Mouse (Mus musculus) midbrain, embryonic 15.5 days (tissue): Measurements from ENCODE around the gene Rhbdl3. TPM values are rescaled to one million over a fixed set of nuclear protein-coding genes. Genes with fewer than 3 reads are reported as not detected.

Experiments
- ATAC-seq: fragments of 200-750 bp; cut with Nextera tagmentation; replicated peaks from 2 replicates; pipeline ENCODE4 v1.8.0; 2017; ENCODE audit warnings: moderate TSS enrichment
- H3K27ac ChIP-seq: fragments of 300-500 bp; sonication (generic); 2 replicates; pipeline ENCODE4 v1.5.1; 2015; ENCODE audit warnings: mild to moderate bottlenecking, inconsistent platforms
- H3K27me3 ChIP-seq: fragments of 300-500 bp; sonication (generic); replicated peaks from 2 replicates; pipeline ENCODE4 v1.6.1; 2015; ENCODE audit warnings: inconsistent platforms
- H3K36me3 ChIP-seq: fragments of 300-500 bp; sonication (generic); replicated peaks from 2 replicates; pipeline ENCODE4 v1.6.1; 2015; ENCODE audit warnings: inconsistent platforms
- H3K4me1 ChIP-seq: fragments of 300-500 bp; sonication (generic); 2 replicates; pipeline ENCODE4 v1.6.1; 2015; ENCODE audit warnings: inconsistent platforms
- H3K4me2 ChIP-seq: fragments of 300-500 bp; sonication (generic); 2 replicates; pipeline ENCODE4 v1.6.1; 2015; ENCODE audit warnings: inconsistent platforms, mild to moderate bottlenecking, moderate library complexity
- H3K4me3 ChIP-seq: fragments of 300-500 bp; sonication (generic); 2 replicates; pipeline ENCODE4 v1.5.1; 2015; ENCODE audit warnings: mild to moderate bottlenecking, inconsistent platforms
- H3K9ac ChIP-seq: fragments of 300-500 bp; sonication (generic); 2 replicates; pipeline ENCODE4 v1.6.1; 2015; ENCODE audit warnings: mild to moderate bottlenecking, inconsistent platforms
- H3K9me3 ChIP-seq: fragments of 300-500 bp; sonication (generic); 2 replicates; pipeline ENCODE4 v1.6.1; 2016; ENCODE audit warnings: inconsistent platforms
- WGBS: fragments of 180-500 bp; shearing (Covaris S2); methylation state at CpG from one replicate; pipeline ENCODE4 v1.1.7; 2015; ENCODE audit warnings: mixed read lengths; 5-methylcytosine and 5-hydroxymethylcytosine counted together
- polyA plus RNA-seq: library from polyadenylated mRNA; unstranded; fragments of >200 nt; fragmentation: Nextera tagmentation; extraction: Ambion mirVana; gene quantifications from 2 replicates; pipeline ENCODE4 v1.2.1, GENCODE M21; 2015

Rhbdl3 gene
- polyA plus RNA-seq, 1 experiment from 2014 or later = 9.2 TPM

DNA sequence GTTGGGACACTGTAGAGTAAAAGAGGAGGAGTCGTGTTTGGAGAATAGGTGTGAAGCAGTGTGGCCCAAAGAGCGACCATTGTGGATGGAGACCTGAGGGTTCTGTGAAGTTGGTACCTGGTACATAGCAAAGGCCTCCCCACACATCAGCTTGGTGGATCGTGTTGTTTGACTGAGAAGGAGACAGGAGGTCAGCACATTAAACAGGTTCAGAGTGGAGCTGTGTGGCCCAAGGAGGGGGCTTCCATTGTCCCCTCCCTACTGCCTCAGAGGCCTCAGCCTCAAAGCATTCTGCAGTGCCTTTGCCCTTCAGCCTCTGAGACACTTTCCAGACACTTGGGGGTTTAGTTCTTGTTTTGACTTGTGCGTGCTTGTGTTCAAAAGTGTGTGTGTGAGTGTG is 13.2 kb downstream of the Rhbdl3 start:
- Histone ChIP-seq H3K9ac (no peak overlapping the region), H3K36me3 (no peaks in the 10 kb centered on the region), H3K4me2 (no peak overlapping the region), H3K27ac (no peak overlapping the region), H3K4me1 (peaks cover 34% of the 10 kb centered on the region), H3K27me3 (no peaks in the 10 kb centered on the region), H3K4me3 (no peak overlapping the region), H3K9me3 (no peaks in the 10 kb centered on the region)
- WGBS = 79% methylated on average over 4 of the region's 4 CpGs
- ATAC-seq = no peak

GRCm38 (mm10) chr11:80315743-80316639 is 15.3 kb downstream of the Rhbdl3 start:
- H3K4me3 ChIP-seq = no peak overlapping the region
- H3K36me3 ChIP-seq = no peaks in the 10 kb centered on the region
- ATAC-seq = peak; percentile 87
- peaks cover 33% of the 10 kb centered on the region for H3K4me1 ChIP-seq
- peak overlapping the region; percentile 66 for H3K27ac ChIP-seq
- H3K9ac ChIP-seq = no peak overlapping the region
- no peaks in the 10 kb centered on the region for H3K27me3 ChIP-seq
- H3K4me2 ChIP-seq = no peak overlapping the region
- 25% methylated on average over 10 of the region's 10 CpGs for WGBS
- H3K9me3 ChIP-seq = no peaks in the 10 kb centered on the region

DNA sequence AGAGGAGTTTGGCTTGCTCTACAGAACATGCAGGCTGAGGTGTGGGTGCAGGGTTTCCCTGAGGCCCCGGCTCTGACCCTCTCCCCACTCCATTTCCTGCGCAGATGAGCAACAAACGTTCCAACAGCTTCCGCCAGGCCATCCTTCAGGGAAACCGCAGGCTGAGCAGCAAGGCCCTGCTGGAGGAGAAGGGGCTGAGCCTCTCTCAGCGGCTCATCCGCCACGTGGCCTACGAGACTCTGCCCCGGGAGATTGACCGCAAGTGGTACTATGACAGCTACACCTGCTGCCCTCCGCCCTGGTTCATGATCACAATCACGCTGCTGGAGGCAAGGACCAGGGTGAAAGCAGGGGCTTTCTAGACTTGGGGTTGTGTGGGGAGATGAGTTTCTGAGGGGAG is 22.5 kb downstream of the Rhbdl3 start:
- Histone ChIP-seq H3K27me3 (no peaks in the 10 kb centered on the region), H3K4me1 (peaks cover 4% of the 10 kb centered on the region; the same call in 1 of the 2 replicates), H3K36me3 (no peaks in the 10 kb centered on the region), H3K9me3 (no peaks in the 10 kb centered on the region), H3K4me3 (no peak overlapping the region), H3K4me2 (no peak overlapping the region), H3K9ac (no peak overlapping the region), H3K27ac (no peak overlapping the region)
- 49% methylated on average over 13 of the region's 13 CpGs for WGBS
- no peak for ATAC-seq

GRCm38 (mm10) chr11:80324636-80325035 is 23.9 kb downstream of the Rhbdl3 start:
- no peaks in the 10 kb centered on the region for H3K27me3 ChIP-seq
- no peak overlapping the region for H3K27ac ChIP-seq
- no peak overlapping the region for H3K4me2 ChIP-seq
- no peak overlapping the region for H3K4me3 ChIP-seq
- 82% methylated on average over 6 of the region's 6 CpGs for WGBS
- no peaks in the 10 kb centered on the region for H3K9me3 ChIP-seq
- H3K36me3 ChIP-seq = no peaks in the 10 kb centered on the region
- ATAC-seq = no peak
- H3K4me1 ChIP-seq = peaks cover 4% of the 10 kb centered on the region; the same call in 1 of the 2 replicates
- H3K9ac ChIP-seq = no peak overlapping the region

DNA sequence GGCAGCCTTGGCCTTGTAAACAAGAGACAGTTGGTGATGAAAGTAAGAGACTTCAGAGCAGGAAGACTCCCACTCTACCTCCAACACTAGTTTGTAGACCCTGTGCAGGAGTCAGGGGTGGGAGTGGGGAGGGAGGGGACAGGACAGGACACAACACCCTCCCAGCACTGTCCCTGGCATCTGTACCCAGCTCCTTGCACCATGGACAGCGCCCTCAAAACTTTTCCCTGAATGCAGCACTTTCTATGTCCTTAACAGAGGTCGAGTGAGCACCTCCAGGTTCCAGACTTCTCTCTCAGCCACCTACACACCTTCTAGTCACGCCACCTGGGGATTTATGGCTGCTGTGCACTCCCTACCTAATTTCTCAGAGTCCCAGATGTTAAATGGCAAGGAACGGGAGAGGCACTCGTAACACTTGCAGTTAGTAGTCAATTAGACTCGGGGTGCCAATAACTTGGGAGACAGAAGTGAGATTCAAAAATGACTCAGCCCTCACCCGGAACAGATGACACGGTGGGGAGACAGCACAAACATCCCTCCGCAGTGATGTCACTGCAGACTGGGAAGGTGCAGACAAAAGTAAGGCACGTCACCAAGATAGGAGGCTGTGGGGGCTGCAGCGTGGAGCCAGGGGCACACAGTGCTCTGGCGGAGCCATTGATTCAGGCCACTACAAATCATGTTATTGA is 32.1 kb downstream of the Rhbdl3 start:
- no peaks in the 10 kb centered on the region for H3K27me3 ChIP-seq
- WGBS = 72% methylated on average over 12 of the region's 12 CpGs
- no peak overlapping the region for H3K4me2 ChIP-seq
- H3K4me1 ChIP-seq = peaks cover 19% of the 10 kb centered on the region
- no peak overlapping the region for H3K9ac ChIP-seq
- no peak overlapping the region for H3K4me3 ChIP-seq
- H3K27ac ChIP-seq = no peak overlapping the region
- H3K9me3 ChIP-seq = no peaks in the 10 kb centered on the region
- no peak for ATAC-seq
- no peaks in the 10 kb centered on the region for H3K36me3 ChIP-seq

- WGBS = 2% methylated on average over 7 of the region's 7 CpGs
- H3K9ac ChIP-seq = no peak overlapping the region
- peak; percentile 80 for ATAC-seq
Measured at GRCm38 (mm10) chr11:80335609-80336350, 35.1 kb downstream of the Rhbdl3 start.

DNA sequence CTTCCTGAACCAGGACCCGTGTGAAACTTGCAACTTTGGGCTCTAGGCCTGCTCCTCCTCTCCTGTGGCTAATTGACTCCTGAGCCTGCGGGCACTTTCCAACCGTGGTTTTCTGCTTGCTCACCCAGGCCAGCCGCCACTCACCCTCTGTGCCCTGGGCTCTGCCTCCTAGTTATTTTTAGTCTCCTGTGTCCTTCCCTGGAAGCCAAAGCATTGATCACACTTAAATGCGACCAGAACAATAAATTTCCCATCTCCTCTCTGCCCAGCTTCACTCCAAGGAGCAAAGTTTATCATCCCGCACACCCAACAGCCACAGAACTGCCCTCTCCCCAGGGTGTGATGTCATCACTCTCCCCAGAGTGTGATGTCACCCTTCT is 35.6 kb downstream of the Rhbdl3 start:
- no peak overlapping the region for H3K4me3 ChIP-seq
- ATAC-seq = no peak
- H3K36me3 ChIP-seq = no peaks in the 10 kb centered on the region
- no peak overlapping the region for H3K4me2 ChIP-seq
- H3K27ac ChIP-seq = peak overlapping the region; percentile 68
- H3K27me3 ChIP-seq = no peaks in the 10 kb centered on the region
- 12% methylated on average over 6 of the region's 6 CpGs for WGBS
- H3K9me3 ChIP-seq = no peaks in the 10 kb centered on the region
- H3K4me1 ChIP-seq = peaks cover 19% of the 10 kb centered on the region
- no peak overlapping the region for H3K9ac ChIP-seq

More at GRCm38 (mm10) chr11:80335609-80336350, 35.1 kb downstream of the Rhbdl3 start:
- no peaks in the 10 kb centered on the region for H3K27me3 ChIP-seq
- H3K4me1 ChIP-seq = peaks cover 19% of the 10 kb centered on the region
- H3K4me3 ChIP-seq = no peak overlapping the region
- H3K27ac ChIP-seq = peak overlapping the region; percentile 68
- no peak overlapping the region for H3K4me2 ChIP-seq
- no peaks in the 10 kb centered on the region for H3K36me3 ChIP-seq
- H3K9me3 ChIP-seq = no peaks in the 10 kb centered on the region

DNA sequence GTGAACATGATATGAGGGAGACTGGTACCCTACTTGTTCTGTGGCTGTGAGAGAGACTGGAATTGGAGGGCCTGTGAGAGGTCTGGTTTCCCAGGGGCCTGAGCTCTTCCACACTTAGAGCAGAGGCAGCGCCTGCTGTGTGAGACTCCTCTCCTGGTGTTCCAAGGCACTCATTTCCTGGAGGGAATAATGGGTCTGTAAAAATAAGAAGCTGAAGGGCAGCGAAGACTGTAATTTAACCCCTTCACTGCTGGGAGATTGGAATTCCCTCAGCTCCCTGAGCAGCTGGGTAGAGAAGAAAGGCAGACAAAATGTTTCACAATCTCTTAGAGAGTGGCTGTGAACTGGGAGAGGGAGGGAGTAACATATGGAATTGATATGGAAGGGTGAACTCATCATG is 41.8 kb downstream of the Rhbdl3 start:
- Histone ChIP-seq H3K27me3 (no peaks in the 10 kb centered on the region), H3K36me3 (no peaks in the 10 kb centered on the region), H3K4me1 (0 out of 2 replicates have a peak, but pooled peaks cover 3% of the 10 kb centered on the region), H3K4me3 (no peak overlapping the region), H3K9ac (peak overlapping the region; percentile 2; the same call in 1 of the 2 replicates), H3K27ac (0 out of 2 replicates have a peak overlapping the region, but pooled peaks have one; percentile 9), H3K4me2 (no peak overlapping the region), H3K9me3 (no peaks in the 10 kb centered on the region)
- 12% methylated on average over 2 of the region's 2 CpGs for WGBS
- ATAC-seq = no peak

GRCm38 (mm10) chr11:80351832-80352430 is 51.2 kb downstream of the Rhbdl3 start:
- no peak overlapping the region for H3K27ac ChIP-seq
- no peak overlapping the region for H3K9ac ChIP-seq
- H3K27me3 ChIP-seq = no peaks in the 10 kb centered on the region
- H3K9me3 ChIP-seq = no peaks in the 10 kb centered on the region
- no peak for ATAC-seq
- 70% methylated on average over 5 of the region's 5 CpGs for WGBS
- no peak overlapping the region for H3K4me3 ChIP-seq
- no peak overlapping the region for H3K4me2 ChIP-seq
- no peaks in the 10 kb centered on the region for H3K4me1 ChIP-seq
- no peaks in the 10 kb centered on the region for H3K36me3 ChIP-seq

DNA sequence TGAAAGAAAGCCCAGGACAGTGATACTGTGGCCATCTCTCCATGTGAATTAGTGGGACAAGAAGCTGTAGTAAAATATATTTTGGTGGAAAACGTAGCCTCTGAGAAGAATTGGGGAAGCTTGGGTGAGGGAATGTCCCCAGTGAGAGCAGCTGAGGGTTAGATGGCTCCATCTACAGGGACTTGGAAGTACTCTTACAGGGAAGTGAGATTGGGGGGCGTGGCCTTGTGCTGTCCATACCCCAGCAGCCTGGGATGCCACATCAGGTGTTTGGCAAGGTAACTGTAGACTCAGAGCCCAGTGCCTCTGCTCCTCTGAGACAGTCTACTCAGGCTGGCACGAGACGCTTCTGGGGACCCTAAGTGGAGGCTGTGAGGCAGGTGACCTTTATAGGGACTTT is 54.1 kb downstream of the Rhbdl3 start:
- no peaks in the 10 kb centered on the region for H3K27me3 ChIP-seq
- no peak for ATAC-seq
- no peaks in the 10 kb centered on the region for H3K4me1 ChIP-seq
- H3K9ac ChIP-seq = no peak overlapping the region
- no peak overlapping the region for H3K4me3 ChIP-seq
- H3K4me2 ChIP-seq = no peak overlapping the region
- no peaks in the 10 kb centered on the region for H3K36me3 ChIP-seq
- no peak overlapping the region for H3K27ac ChIP-seq
- 42% methylated on average over 4 of the region's 4 CpGs for WGBS
- H3K9me3 ChIP-seq = no peaks in the 10 kb centered on the region

DNA sequence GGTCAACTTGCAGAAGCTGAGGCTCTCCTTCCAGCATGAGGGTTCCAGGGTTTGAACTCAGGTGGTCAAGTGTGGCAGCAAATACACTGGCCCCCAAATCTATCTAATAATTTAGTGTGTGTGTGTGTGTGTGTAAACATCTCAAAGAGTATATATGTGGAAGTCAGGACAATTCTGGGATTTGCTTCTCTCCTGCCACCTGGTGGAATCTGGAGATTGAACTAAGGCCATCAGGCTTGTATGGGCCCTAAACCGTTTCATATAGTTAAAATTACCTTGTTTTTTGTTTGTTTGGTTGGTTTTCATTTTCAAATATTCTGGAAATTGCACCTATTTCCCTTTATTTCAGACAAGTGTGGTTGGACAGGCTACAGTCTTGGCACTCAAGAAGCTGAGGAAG is 68.2 kb downstream of the Rhbdl3 start:
- H3K4me1 ChIP-seq = no peaks in the 10 kb centered on the region
- no peak for ATAC-seq
- peaks cover 27% of the 10 kb centered on the region for H3K36me3 ChIP-seq
- 100% methylated on average over 1 of the region's 1 CpGs for WGBS
- H3K27ac ChIP-seq = no peak overlapping the region
- H3K27me3 ChIP-seq = no peaks in the 10 kb centered on the region
- H3K9ac ChIP-seq = no peak overlapping the region
- no peaks in the 10 kb centered on the region for H3K9me3 ChIP-seq
- H3K4me3 ChIP-seq = no peak overlapping the region
- no peak overlapping the region for H3K4me2 ChIP-seq

DNA sequence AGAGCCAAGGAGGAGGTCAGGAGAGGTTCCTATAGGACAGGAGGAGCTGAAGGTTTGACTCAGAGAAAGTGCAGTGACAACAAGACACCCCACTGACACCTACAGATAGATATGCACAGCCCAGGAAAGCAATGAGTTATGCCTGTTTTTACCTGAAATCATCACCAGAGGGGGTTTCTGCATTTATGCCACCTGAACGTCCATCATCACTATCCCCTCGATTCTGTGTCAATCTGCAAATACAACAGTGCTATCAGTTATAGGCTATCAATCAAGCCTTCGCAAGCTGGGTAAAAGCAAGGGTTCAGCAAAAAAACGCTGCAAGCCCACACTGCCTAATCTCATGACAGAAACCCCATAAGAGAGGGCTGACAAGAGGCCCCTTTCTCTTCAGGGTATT is 75.9 kb downstream of the Rhbdl3 start:
- Histone ChIP-seq H3K4me1 (peaks cover 15% of the 10 kb centered on the region), H3K36me3 (peaks cover 9% of the 10 kb centered on the region; the same call in 1 of the 2 replicates), H3K9ac (no peak overlapping the region), H3K27me3 (no peaks in the 10 kb centered on the region), H3K9me3 (no peaks in the 10 kb centered on the region), H3K4me2 (peak overlapping the region; percentile 86), H3K27ac (no peak overlapping the region), H3K4me3 (peak overlapping the region; percentile 97; the same call in 1 of the 2 replicates)
- no peak for ATAC-seq
- WGBS = 63% methylated on average over 4 of the region's 4 CpGs
